Mouse (Mus musculus): ENCODE measurements around the gene Rfc4.

GRCm38 (mm10) chr16:23124398-23124797, 3.1 kb downstream of the Rfc4 start:
- no peak for TF ChIP-seq CTCF (IDR thresholded peaks at IDR 0.05; ENCODE audit: control insufficient read depth, insufficient read depth, insufficient replicate concordance, low read depth, low read length)
- TF ChIP-seq POLR2A (IDR thresholded peaks at IDR 0.05; ENCODE audit: control insufficient read depth, low read depth, low read length), result no peak
